Mouse (Mus musculus) kidney, adult 18-20 months (tissue): ENCODE results near the gene Izumo4.
A peak's percentile ranks its signal among the peaks of the same experiment; 100 is the strongest.

ENCODE experiments used
- DNase-seq: peaks from one replicate; pipeline ENCODE4 v3.0.0; 2021

The Izumo4 gene

GRCm38 (mm10) chr10:80692249-80693165 is 9.5 kb upstream of the Izumo4 start:
- no peak for DNase-seq

- DNase-seq: peak; percentile 50
Observed at GRCm38 (mm10) chr10:80693401-80694045, 8.5 kb upstream of the Izumo4 start.

- DNase-seq: no peak
Observed at GRCm38 (mm10) chr10:80694159-80694938, 7.6 kb upstream of the Izumo4 start.

- DNase-seq: no peak
Observed at GRCm38 (mm10) chr10:80695186-80695585, 6.8 kb upstream of the Izumo4 start.

- DNase-seq: no peak
Observed at GRCm38 (mm10) chr10:80695801-80696501, 6.0 kb upstream of the Izumo4 start.

- DNase-seq: no peak
Observed at GRCm38 (mm10) chr10:80696502-80697392, 5.2 kb upstream of the Izumo4 start.

- DNase-seq: no peak
Observed at GRCm38 (mm10) chr10:80697393-80697787, 4.6 kb upstream of the Izumo4 start.

GRCm38 (mm10) chr10:80697812-80698211 is 4.2 kb upstream of the Izumo4 start:
- DNase-seq: no peak

GRCm38 (mm10) chr10:80698605-80699004 is 3.4 kb upstream of the Izumo4 start:
- DNase-seq: no peak

- no peak for DNase-seq
Observed at GRCm38 (mm10) chr10:80700038-80700504, 1.9 kb upstream of the Izumo4 start.

- no peak for DNase-seq
Observed at GRCm38 (mm10) chr10:80700732-80701131, 1.3 kb upstream of the Izumo4 start.

GRCm38 (mm10) chr10:80702536-80703390 is 779 bp downstream of the Izumo4 start:
- peak; percentile 97 for DNase-seq

GRCm38 (mm10) chr10:80703643-80704042 is 1.7 kb downstream of the Izumo4 start:
- no peak for DNase-seq

GRCm38 (mm10) chr10:80704418-80704817 is 2.4 kb downstream of the Izumo4 start:
- DNase-seq: no peak

- DNase-seq: no peak
Observed at GRCm38 (mm10) chr10:80705033-80705432, 3.0 kb downstream of the Izumo4 start.

GRCm38 (mm10) chr10:80705479-80705878 is 3.5 kb downstream of the Izumo4 start:
- DNase-seq: no peak

GRCm38 (mm10) chr10:80710834-80711233 is 8.8 kb downstream of the Izumo4 start:
- no peak for DNase-seq

- DNase-seq: no peak
Observed at GRCm38 (mm10) chr10:80717281-80717680, 15.3 kb downstream of the Izumo4 start.

- DNase-seq: no peak
Observed at GRCm38 (mm10) chr10:80727369-80728127, 25.6 kb downstream of the Izumo4 start.
